26 mouse cellular contexts compared by ENCODE assay signal in genomic region chr4:78002065-78002464, GRCm38 (mm10).
A peak's percentile ranks its signal among the peaks of the same experiment; 100 is the strongest.
DNase-seq lines count a peak whose midpoint lies in the region; ATAC-seq and TF ChIP-seq lines count a peak whose summit lies in the region.
"Had no signal": no experiment of that assay in that cellular context is flagged by ENCODE, and none has a peak within 500 bp of the region (broad histone marks: within the 10 kb centered on the region; RNA-seq: fewer than 3 reads in every experiment).

No protein-coding gene starts in this region.

- no peak overlapping the region for H3K27ac ChIP-seq in midbrain, embryonic 13.5 days
- H3K27ac ChIP-seq in midbrain, embryonic 10.5 days (replicated peaks): no peak overlapping the region
- H3K27ac ChIP-seq in hindbrain, embryonic 16.5 days (ENCODE audit: low read depth, low read length): no peak overlapping the region
- H3K27ac ChIP-seq: embryonic facial prominence, embryonic 15.5 days; heart, embryonic 13.5 days; limb, embryonic 13.5 days; liver, embryonic 12.5 days; midbrain, embryonic 12.5 days; stomach, embryonic 15.5 days had no signal

- no peak overlapping the region for H3K9ac ChIP-seq in midbrain, embryonic 13.5 days (replicated peaks)
- no peak overlapping the region for H3K9ac ChIP-seq in hindbrain, embryonic 16.5 days (ENCODE audit: low read depth, low read length)
- H3K9ac ChIP-seq: embryonic facial prominence, embryonic 15.5 days; heart, embryonic 13.5 days; limb, embryonic 13.5 days; liver, embryonic 12.5 days; midbrain, embryonic 12.5 days; stomach, embryonic 15.5 days had no signal

- 33% methylated on average over 1 of the region's 1 CpGs for WGBS in midbrain, embryonic 13.5 days
- WGBS in midbrain, embryonic 10.5 days: 77% methylated on average over 1 of the region's 1 CpGs
- 39% methylated on average over 1 of the region's 1 CpGs for WGBS in hindbrain, embryonic 16.5 days

- DNase-seq in midbrain, embryonic 10.5 days (ENCODE audit: low spot score): no peak
- DNase-seq in brain, adult 2 months (ENCODE audit: low read depth, low spot score): peak; percentile 9
- DNase-seq in brain, embryonic 14.5 days (ENCODE audit: low read depth): peak; percentile 68
- DNase-seq in embryo, embryonic 9.5 days (ENCODE audit: extremely low spot score): no peak
- no peak for DNase-seq in heart, postnatal 14 days
- DNase-seq: adrenal gland, adult 8-10 months; cerebellum, adult 2 months; cerebellum, postnatal 25 days; gastrocnemius, postnatal 10 days; heart, adult 11 months; kidney, adult 11 months; kidney, postnatal 4 days; lung, adult 18-20 months; lung, postnatal 10 days; right cerebral cortex, adult 18-20 months; right cerebral cortex, postnatal 4 days; thymus, postnatal 25 days had no signal

- no peak overlapping the region for H3K4me3 ChIP-seq in midbrain, embryonic 13.5 days (replicated peaks)
- H3K4me3 ChIP-seq in midbrain, embryonic 10.5 days: no peak overlapping the region
- H3K4me3 ChIP-seq in hindbrain, embryonic 16.5 days (ENCODE audit: low read length): no peak overlapping the region
- H3K4me3 ChIP-seq: embryonic facial prominence, embryonic 15.5 days; heart, embryonic 13.5 days; limb, embryonic 13.5 days; liver, embryonic 12.5 days; midbrain, embryonic 12.5 days; stomach, embryonic 15.5 days had no signal

- TF ChIP-seq CTCF in brain, embryonic 14.5 days (IDR thresholded peaks at IDR 0.05; ENCODE audit: borderline replicate concordance, extremely low read depth, insufficient read depth, insufficient read length): no peak

- no peaks in the 10 kb centered on the region for H3K27me3 ChIP-seq in midbrain, embryonic 13.5 days
- H3K27me3 ChIP-seq in midbrain, embryonic 10.5 days (ENCODE audit: low read depth, poor library complexity, severe bottlenecking): no peaks in the 10 kb centered on the region
- H3K27me3 ChIP-seq in hindbrain, embryonic 16.5 days (replicated peaks; ENCODE audit: control insufficient read depth, insufficient read depth, low read length): no peaks in the 10 kb centered on the region
- H3K27me3 ChIP-seq: embryonic facial prominence, embryonic 15.5 days; heart, embryonic 13.5 days; limb, embryonic 13.5 days; liver, embryonic 12.5 days; midbrain, embryonic 12.5 days; stomach, embryonic 15.5 days had no signal

- ATAC-seq in midbrain, embryonic 13.5 days: 0 out of 2 replicates have a peak, but pooled peaks have one; percentile 24
- ATAC-seq in hindbrain, embryonic 16.5 days: 0 out of 2 replicates have a peak, but pooled peaks have one; percentile 30
- ATAC-seq: activated CD4-positive, CD25-positive, alpha-beta regulatory T cell, adult 4 months; liver, embryonic 12.5 days had no signal

- H3K4me2 ChIP-seq in midbrain, embryonic 13.5 days (replicated peaks): no peak overlapping the region
- no peak overlapping the region for H3K4me2 ChIP-seq in hindbrain, embryonic 16.5 days (ENCODE audit: low read length)
- H3K4me2 ChIP-seq: embryonic facial prominence, embryonic 15.5 days; heart, embryonic 13.5 days; limb, embryonic 13.5 days; liver, embryonic 12.5 days; midbrain, embryonic 12.5 days; stomach, embryonic 15.5 days had no signal

- H3K4me1 ChIP-seq in midbrain, embryonic 13.5 days (replicated peaks): no peaks in the 10 kb centered on the region
- H3K4me1 ChIP-seq in midbrain, embryonic 10.5 days: no peaks in the 10 kb centered on the region
- H3K4me1 ChIP-seq in hindbrain, embryonic 16.5 days (ENCODE audit: control insufficient read depth, insufficient read depth, low read depth, low read length): no peaks in the 10 kb centered on the region
- H3K4me1 ChIP-seq: embryonic facial prominence, embryonic 15.5 days; heart, embryonic 13.5 days; limb, embryonic 13.5 days; liver, embryonic 12.5 days; midbrain, embryonic 12.5 days; stomach, embryonic 15.5 days had no signal

- H3K36me3 ChIP-seq in midbrain, embryonic 13.5 days: no peaks in the 10 kb centered on the region
- no peaks in the 10 kb centered on the region for H3K36me3 ChIP-seq in midbrain, embryonic 10.5 days
- H3K36me3 ChIP-seq in hindbrain, embryonic 16.5 days (ENCODE audit: control insufficient read depth, insufficient read depth, low read length): no peaks in the 10 kb centered on the region
- H3K36me3 ChIP-seq: embryonic facial prominence, embryonic 15.5 days; heart, embryonic 13.5 days; limb, embryonic 13.5 days; liver, embryonic 12.5 days; midbrain, embryonic 12.5 days; stomach, embryonic 15.5 days had no signal

- TF ChIP-seq POLR2A in brain, embryonic 14.5 days (IDR thresholded peaks at IDR 0.05; ENCODE audit: borderline replicate concordance, extremely low read depth, insufficient read depth, insufficient read length, poor library complexity, severe bottlenecking): no peak

- intact Hi-C loops in heart, postnatal 14 days (cut with DNase I): no loop called here

- no peaks in the 10 kb centered on the region for H3K9me3 ChIP-seq in midbrain, embryonic 13.5 days
- no peaks in the 10 kb centered on the region for H3K9me3 ChIP-seq in midbrain, embryonic 10.5 days (replicated peaks)
- H3K9me3 ChIP-seq in hindbrain, embryonic 16.5 days (ENCODE audit: control insufficient read depth, low read length): no peaks in the 10 kb centered on the region
- H3K9me3 ChIP-seq: embryonic facial prominence, embryonic 15.5 days; heart, embryonic 13.5 days; limb, embryonic 13.5 days; liver, embryonic 12.5 days; midbrain, embryonic 12.5 days; stomach, embryonic 15.5 days had no signal

Comparison
In these comparisons a context has a peak if more than half of its experiments do, and no peak if none do; other contexts are left out.
1. DNase-seq: peak in brain, adult 2 months (single experiment) and brain, embryonic 14.5 days (single experiment); none in midbrain, embryonic 10.5 days (single experiment), embryo, embryonic 9.5 days (single experiment) and heart, postnatal 14 days (0 of 2).